ENCODE assay signal across 17 mouse cellular contexts in genomic region chr12:74098572-74099290, GRCm38 (mm10).
DNase-seq lines count a peak whose midpoint lies in the region; ATAC-seq and TF ChIP-seq lines count a peak whose summit lies in the region.
"Had no signal": no experiment of that assay in that cellular context is flagged by ENCODE, and none has a peak within 500 bp of the region (broad histone marks: within the 10 kb centered on the region; RNA-seq: fewer than 3 reads in every experiment).

No protein-coding gene starts in this region.

- H3K4me3 ChIP-seq in kidney, postnatal 0 days (replicated peaks; ENCODE audit: low read depth, low read length) = no peak overlapping the region
- H3K4me3 ChIP-seq in kidney, embryonic 14.5 days (ENCODE audit: low read length) = no peak overlapping the region
- no peak overlapping the region for H3K4me3 ChIP-seq in hindbrain, embryonic 14.5 days (replicated peaks; ENCODE audit: low read length)
- no peak overlapping the region for H3K4me3 ChIP-seq in neural tube, embryonic 13.5 days
- H3K4me3 ChIP-seq: embryonic facial prominence, embryonic 15.5 days; liver, embryonic 12.5 days; myocyte had no signal

- no peak overlapping the region for H3K27ac ChIP-seq in kidney, postnatal 0 days
- no peak overlapping the region for H3K27ac ChIP-seq in kidney, embryonic 14.5 days (ENCODE audit: low read depth, low read length)
- peak overlapping the region; percentile 59; the same call in 1 of the 2 replicates for H3K27ac ChIP-seq in hindbrain, embryonic 14.5 days
- H3K27ac ChIP-seq in neural tube, embryonic 13.5 days (replicated peaks) = peak overlapping the region; percentile 13; the same call in 1 of the 2 replicates
- H3K27ac ChIP-seq: embryonic facial prominence, embryonic 15.5 days; liver, embryonic 12.5 days had no signal

- no peak overlapping the region for H3K9ac ChIP-seq in kidney, postnatal 0 days (ENCODE audit: low read depth, low read length)
- H3K9ac ChIP-seq in kidney, embryonic 14.5 days (ENCODE audit: low read depth, low read length) = no peak overlapping the region
- no peak overlapping the region for H3K9ac ChIP-seq in hindbrain, embryonic 14.5 days
- H3K9ac ChIP-seq in neural tube, embryonic 13.5 days = no peak overlapping the region
- H3K9ac ChIP-seq: embryonic facial prominence, embryonic 15.5 days; liver, embryonic 12.5 days had no signal

- no peaks in the 10 kb centered on the region for H3K4me1 ChIP-seq in kidney, postnatal 0 days (replicated peaks; ENCODE audit: insufficient read depth, low read length)
- no peaks in the 10 kb centered on the region for H3K4me1 ChIP-seq in kidney, embryonic 14.5 days (ENCODE audit: control insufficient read depth, insufficient read depth, low read length)
- H3K4me1 ChIP-seq in hindbrain, embryonic 14.5 days (replicated peaks; ENCODE audit: control insufficient read depth, insufficient read depth, low read length) = peaks cover 9% of the 10 kb centered on the region
- H3K4me1 ChIP-seq in neural tube, embryonic 13.5 days (replicated peaks) = peaks cover 12% of the 10 kb centered on the region
- H3K4me1 ChIP-seq: embryonic facial prominence, embryonic 15.5 days; liver, embryonic 12.5 days had no signal

- intact Hi-C loops in left cerebral cortex, postnatal 36 days (cut with DNase I) = no loop called here

- no peaks in the 10 kb centered on the region for H3K36me3 ChIP-seq in kidney, postnatal 0 days (ENCODE audit: insufficient read depth, low read length)
- no peaks in the 10 kb centered on the region for H3K36me3 ChIP-seq in kidney, embryonic 14.5 days (ENCODE audit: control insufficient read depth, insufficient read depth, low read length)
- no peaks in the 10 kb centered on the region for H3K36me3 ChIP-seq in hindbrain, embryonic 14.5 days (replicated peaks; ENCODE audit: control insufficient read depth, insufficient read depth)
- no peaks in the 10 kb centered on the region for H3K36me3 ChIP-seq in neural tube, embryonic 13.5 days
- H3K36me3 ChIP-seq: embryonic facial prominence, embryonic 15.5 days; G1E; liver, embryonic 12.5 days had no signal

- ATAC-seq in kidney, postnatal 0 days (replicated peaks; ENCODE audit: low FRiP score, low read depth) = no peak
- no peak for ATAC-seq in kidney, embryonic 14.5 days (ENCODE audit: low FRiP score, low TSS enrichment)
- ATAC-seq in hindbrain, embryonic 14.5 days (ENCODE audit: low FRiP score) = no peak; the same call in 1 of the 2 replicates
- ATAC-seq in neural tube, embryonic 13.5 days (ENCODE audit: low read depth) = peak; percentile 65; the same call in 1 of the 2 replicates
- ATAC-seq: activated CD4-positive, CD25-positive, alpha-beta regulatory T cell, adult 4 months; liver, embryonic 12.5 days had no signal

- DNase-seq in kidney, postnatal 0 days (ENCODE audit: low spot score) = peak; percentile 10
- peak; percentile 17 for DNase-seq in embryo, embryonic 9.5 days (ENCODE audit: extremely low spot score)
- peak; percentile 47 for DNase-seq in hindbrain, embryonic 14.5 days (ENCODE audit: low spot score)
- DNase-seq in thymus, postnatal 4 days = no peak
- DNase-seq in left cerebral cortex, postnatal 36 days (ENCODE audit: low spot score in 2 of 2) = no peak
- no peak for DNase-seq in adrenal gland, adult 18-20 months (ENCODE audit: low spot score in 2 of 2)
- DNase-seq: cerebellum, adult 9-10 months; heart, postnatal 36 days; kidney, adult 8-10 months; lung, postnatal 36 days had no signal

- no peaks in the 10 kb centered on the region for H3K9me3 ChIP-seq in kidney, postnatal 0 days (replicated peaks; ENCODE audit: low read length)
- no peaks in the 10 kb centered on the region for H3K9me3 ChIP-seq in kidney, embryonic 14.5 days (ENCODE audit: control insufficient read depth, low read length)
- no peaks in the 10 kb centered on the region for H3K9me3 ChIP-seq in hindbrain, embryonic 14.5 days (ENCODE audit: control insufficient read depth, low read length)
- no peaks in the 10 kb centered on the region for H3K9me3 ChIP-seq in neural tube, embryonic 13.5 days
- H3K9me3 ChIP-seq: embryonic facial prominence, embryonic 15.5 days; G1E; liver, embryonic 12.5 days had no signal

- H3K27me3 ChIP-seq in kidney, postnatal 0 days (ENCODE audit: insufficient read depth, low read length) = no peaks in the 10 kb centered on the region
- H3K27me3 ChIP-seq in kidney, embryonic 14.5 days (ENCODE audit: control insufficient read depth, insufficient read depth, low read length) = no peaks in the 10 kb centered on the region
- no peaks in the 10 kb centered on the region for H3K27me3 ChIP-seq in hindbrain, embryonic 14.5 days (ENCODE audit: control insufficient read depth, insufficient read depth, low read length)
- no peaks in the 10 kb centered on the region for H3K27me3 ChIP-seq in neural tube, embryonic 13.5 days
- H3K27me3 ChIP-seq: embryonic facial prominence, embryonic 15.5 days; liver, embryonic 12.5 days had no signal

- no peak for TF ChIP-seq CTCF in kidney, postnatal 0 days (IDR thresholded peaks at IDR 0.05; ENCODE audit: low read depth)

- WGBS in kidney, postnatal 0 days = 55% methylated on average over 8 of the region's 8 CpGs
- 69% methylated on average over 8 of the region's 8 CpGs for WGBS in kidney, embryonic 14.5 days
- 30% methylated on average over 8 of the region's 8 CpGs for WGBS in hindbrain, embryonic 14.5 days
- 30% methylated on average over 8 of the region's 8 CpGs for WGBS in neural tube, embryonic 13.5 days

- H3K4me2 ChIP-seq in kidney, postnatal 0 days (ENCODE audit: low read length) = no peak overlapping the region
- no peak overlapping the region for H3K4me2 ChIP-seq in kidney, embryonic 14.5 days (replicated peaks; ENCODE audit: low read depth, low read length)
- H3K4me2 ChIP-seq in hindbrain, embryonic 14.5 days (replicated peaks) = no peak overlapping the region
- no peak overlapping the region for H3K4me2 ChIP-seq in neural tube, embryonic 13.5 days
- H3K4me2 ChIP-seq: embryonic facial prominence, embryonic 15.5 days; liver, embryonic 12.5 days had no signal

Comparison
In these comparisons a context has a peak if more than half of its experiments do, and no peak if none do; other contexts are left out.
1. DNase-seq: peak in kidney, postnatal 0 days (single experiment), embryo, embryonic 9.5 days (single experiment) and hindbrain, embryonic 14.5 days (single experiment); none in thymus, postnatal 4 days (single experiment), left cerebral cortex, postnatal 36 days (0 of 2) and adrenal gland, adult 18-20 months (0 of 2).
2. H3K27ac ChIP-seq: peak in hindbrain, embryonic 14.5 days (single experiment) and neural tube, embryonic 13.5 days (single experiment); none in kidney, postnatal 0 days (single experiment) and kidney, embryonic 14.5 days (single experiment).